Mouse (Mus musculus) lung, adult 2 months (tissue): ENCODE measurements around the gene Hist2h2bb.

Source experiments
- CTCF ChIP-seq: fragments of 200-500 bp; IDR thresholded peaks from 2 replicates; pipeline ENCODE4 v1.5.1; 2011; ENCODE audit warnings: mild to moderate bottlenecking, low read length, control low read depth; ENCODE audit not compliant: insufficient read depth
- POLR2A ChIP-seq: fragments of 200-500 bp; IDR thresholded peaks from 2 replicates; pipeline ENCODE4 v1.6.1; 2011; ENCODE audit warnings: low read depth, mild to moderate bottlenecking, control low read depth, low read length, borderline replicate concordance; ENCODE audit errors: extremely low read depth

DNA sequence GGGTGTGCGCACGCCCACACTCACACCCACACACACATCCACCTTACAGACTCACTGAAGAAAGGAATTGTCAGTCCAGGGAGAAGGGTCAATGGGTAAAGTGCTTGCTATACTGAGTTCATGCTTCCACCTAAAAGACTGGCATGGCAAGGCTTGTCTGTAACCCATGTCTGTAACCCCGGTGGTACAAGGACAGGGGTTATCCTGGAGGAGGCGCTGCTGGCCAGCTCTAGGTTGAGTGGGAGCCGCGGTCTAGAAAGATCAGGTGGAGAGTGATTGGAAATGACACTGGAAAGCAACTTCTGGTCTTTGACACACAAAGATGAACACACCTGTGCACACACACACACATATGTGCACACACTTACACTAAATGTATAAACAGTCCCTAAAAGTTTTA lies 11.1 kb downstream of the Hist2h2bb start:
- TF ChIP-seq POLR2A (no peak), CTCF (no peak)
